Mouse (Mus musculus): Measurements from ENCODE around the gene Shbg. TPM values are rescaled to one million over a fixed set of nuclear protein-coding genes. Genes with fewer than 3 reads are reported as not detected.

Gene Shbg
- not detected in 2 replicates for polyA plus RNA-seq (2015; fragmentation: Nextera tagmentation; extraction: Ambion mirVana)

DNA sequence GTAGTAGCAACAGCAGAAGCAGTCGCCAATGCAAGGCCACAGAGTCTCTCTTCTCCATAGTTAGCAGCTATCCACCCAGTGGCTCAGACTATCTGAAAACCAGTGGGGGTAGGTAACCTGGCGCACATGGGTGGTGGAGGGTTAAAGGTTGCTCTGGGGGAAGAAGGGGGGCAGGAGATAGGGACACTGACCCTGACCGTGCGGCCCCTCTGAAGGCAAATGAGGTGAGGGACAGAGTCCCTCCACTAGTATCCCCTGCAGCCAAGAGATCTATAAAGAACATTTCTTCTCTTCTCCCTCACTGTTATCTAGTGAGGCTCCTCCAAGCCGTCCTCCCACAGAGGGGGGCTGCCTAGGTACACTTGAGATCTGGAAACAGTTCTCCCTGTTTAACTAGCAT, at the start of gene Shbg:
TSS of gene Shbg (minus strand) at position 101 of the 400 bp plus-strand sequence.

DNA sequence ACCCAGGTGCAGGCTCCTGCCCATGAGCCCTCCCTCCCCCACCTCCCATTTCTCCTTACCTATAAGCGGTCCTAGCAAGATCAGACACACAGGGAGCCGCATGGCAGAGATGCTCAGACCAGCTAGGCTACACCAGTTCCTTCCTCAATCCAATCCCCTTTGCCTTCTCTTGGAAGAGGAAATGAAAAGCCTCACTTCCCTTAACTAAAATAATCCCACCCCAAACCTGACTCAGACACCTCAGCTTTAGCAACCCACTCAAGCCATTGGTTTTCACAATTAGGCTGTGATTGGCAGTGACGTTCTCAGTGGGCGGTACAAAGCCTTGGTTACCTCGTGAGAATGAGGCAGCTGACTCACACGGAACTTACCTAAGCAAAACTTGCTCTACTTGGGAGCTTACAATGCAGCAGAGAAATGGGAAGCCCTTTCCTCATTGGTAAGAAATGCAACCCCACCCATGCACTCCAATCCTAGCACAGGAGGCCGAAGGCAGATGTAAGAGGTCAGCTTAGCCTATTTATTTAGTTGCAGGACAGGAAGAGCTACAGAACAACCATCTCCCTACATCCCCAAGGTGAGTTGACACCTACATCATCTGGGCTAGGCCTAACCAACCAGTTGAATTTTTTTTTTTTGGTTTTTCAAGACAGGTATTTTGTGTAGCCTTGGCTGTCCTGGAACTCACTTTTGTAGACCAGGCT, 48.4 kb upstream of the Shbg start, which contains the start of gene Cd68:
TSS of gene Cd68 (minus strand) at position 193 of the 704 bp plus-strand sequence.

DNA sequence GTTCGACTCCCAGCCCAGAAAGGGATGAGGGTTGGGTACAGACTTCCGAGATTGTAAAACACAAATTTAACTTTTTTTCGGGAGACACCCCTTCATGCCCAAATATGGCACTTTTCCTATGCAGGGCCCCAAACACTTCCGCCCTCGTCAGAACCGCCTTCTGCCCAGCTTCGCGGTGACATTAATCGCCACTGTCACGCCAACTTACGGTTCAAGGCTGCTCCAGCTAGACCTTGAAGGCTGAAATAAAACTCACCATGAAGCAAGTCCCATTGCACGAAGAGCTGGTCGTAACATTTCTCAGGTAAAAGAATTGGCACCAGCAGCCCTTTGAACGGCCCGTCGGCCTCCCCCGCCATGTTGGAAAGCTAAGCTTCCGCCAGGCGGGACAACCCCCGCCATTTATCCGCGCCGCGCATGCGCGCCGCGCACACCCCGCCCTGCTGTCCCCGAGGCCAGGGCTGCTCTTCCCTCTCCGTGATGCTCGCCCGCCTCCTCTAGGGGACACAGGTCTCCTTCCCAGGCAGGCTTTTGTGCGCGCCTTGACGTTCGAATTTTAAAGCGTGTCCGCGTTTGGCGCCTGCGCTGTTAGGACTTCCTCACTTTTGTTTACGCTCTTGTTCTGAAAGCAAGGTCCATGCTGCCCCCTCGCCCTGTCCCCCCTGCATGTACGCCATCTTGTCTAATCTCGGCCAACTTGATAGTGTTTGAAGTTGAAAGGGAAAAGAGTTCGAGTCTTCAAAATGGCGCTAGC, 44.7 kb upstream of the Shbg start, which contains the start of gene Mpdu1:
TSS of gene Mpdu1 (minus strand) at position 430 of the 754 bp plus-strand sequence.

DNA sequence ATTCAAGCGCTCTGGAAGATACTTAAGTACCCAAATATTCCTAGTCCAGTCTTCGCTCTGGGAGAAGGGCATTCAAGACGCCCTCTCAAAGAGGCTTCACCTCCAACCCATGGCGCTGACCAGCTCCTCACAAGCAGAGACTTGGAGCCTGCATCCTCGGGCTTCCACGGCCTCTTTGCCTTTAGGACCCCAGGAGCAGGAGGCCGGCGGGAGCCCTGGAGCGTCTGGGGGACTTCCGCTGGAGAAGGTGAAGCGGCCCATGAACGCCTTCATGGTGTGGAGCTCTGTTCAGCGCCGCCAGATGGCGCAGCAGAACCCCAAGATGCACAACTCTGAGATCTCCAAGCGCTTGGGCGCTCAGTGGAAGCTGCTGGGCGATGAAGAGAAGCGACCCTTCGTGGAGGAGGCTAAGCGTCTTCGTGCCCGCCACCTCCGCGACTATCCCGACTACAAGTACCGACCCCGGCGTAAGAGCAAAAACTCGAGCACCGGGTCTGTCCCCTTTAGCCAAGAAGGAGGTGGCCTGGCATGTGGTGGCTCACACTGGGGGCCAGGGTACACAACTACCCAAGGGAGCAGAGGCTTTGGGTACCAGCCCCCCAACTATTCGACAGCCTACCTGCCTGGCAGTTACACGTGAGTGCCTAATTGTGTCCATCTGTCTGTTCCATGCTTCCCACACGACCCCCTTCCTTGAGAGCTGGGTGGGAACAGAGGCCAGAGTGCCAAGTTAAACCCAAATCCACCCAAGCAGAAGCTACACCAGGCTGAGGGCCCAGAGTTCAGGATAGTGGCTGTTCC, 37.8 kb upstream of the Shbg start, which contains the start of gene Sox15:
TSS of gene Sox15 (plus strand) at position 51 of the 801 bp plus-strand sequence.

DNA sequence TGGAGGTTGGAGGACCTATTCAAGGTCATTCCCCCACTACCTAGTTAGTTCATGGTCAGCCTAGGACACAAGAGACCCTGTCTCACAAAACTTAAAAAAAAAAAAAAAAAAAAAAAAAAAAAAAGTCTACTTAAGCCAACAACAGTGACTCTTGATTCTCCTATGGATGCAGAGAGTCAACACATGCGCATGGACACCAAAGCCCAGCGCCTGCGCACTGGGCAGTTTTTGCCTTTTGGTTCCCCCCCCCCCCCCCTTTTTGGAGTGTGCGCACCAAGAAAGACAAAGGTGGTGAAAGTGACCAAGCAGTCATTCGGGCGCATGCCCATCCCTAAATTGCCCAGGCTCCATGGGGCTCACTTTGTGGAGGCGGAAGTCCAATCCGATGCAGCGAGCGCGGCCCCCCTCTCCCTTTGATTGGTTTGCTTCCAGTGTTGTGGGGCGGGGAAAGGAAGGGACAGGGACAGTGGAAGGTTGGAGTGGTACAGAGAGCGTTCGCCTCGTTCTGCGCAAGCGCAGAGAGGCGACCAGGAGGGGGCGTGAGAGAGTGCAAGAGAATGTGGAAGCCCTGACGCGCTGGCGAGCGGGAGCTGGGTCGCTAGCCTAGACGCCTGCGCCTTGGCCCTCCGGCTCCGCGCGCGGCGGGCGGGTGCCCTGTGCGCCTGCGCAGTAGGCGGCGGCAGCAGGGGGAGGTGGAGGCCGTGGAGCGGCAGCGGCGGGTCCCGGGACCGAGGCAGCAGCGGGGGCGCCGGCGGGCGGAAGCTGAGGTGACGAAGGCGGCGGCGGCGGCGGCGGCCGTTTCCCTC, 14.8 kb upstream of the Shbg start, which contains the start of gene Fxr2:
TSS of gene Fxr2 (plus strand) at position 707 of the 806 bp plus-strand sequence.

DNA sequence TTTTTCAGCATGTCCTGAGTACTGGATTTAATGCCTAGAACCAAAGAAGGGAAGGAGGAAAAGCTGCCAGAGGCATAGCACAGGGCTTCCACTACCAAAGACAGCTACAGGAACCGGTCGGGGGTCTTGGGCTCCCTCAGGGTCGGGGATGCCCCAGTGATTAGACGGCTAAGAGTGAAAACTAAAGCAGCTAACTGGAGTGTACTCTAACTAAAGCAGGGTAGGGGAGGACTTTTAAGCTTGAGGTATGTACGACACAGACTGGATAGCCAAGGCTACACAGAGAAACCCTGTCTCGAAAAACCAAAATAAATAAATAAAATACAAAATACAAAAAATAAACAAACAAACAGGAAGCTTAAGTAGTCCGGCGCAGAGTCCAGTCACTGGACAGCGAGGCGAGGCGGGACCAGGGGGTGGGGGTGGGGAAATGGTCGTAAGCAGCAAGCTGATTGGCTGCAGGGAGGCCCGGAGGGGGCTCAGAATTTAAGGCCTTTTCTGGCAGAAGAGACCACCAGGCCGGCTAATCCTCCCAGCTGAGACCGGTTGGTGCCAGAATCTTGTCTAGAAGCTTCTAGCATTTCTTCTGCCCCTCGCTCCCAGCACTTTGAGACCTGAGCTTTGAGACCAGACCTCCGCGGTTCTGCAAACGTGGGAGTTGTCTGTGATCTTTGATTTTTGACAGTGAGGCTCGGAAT, 4.0 kb upstream of the Shbg start, which contains the start of gene Sat2:
TSS of gene Sat2 (plus strand) at position 454 of the 698 bp plus-strand sequence.

DNA sequence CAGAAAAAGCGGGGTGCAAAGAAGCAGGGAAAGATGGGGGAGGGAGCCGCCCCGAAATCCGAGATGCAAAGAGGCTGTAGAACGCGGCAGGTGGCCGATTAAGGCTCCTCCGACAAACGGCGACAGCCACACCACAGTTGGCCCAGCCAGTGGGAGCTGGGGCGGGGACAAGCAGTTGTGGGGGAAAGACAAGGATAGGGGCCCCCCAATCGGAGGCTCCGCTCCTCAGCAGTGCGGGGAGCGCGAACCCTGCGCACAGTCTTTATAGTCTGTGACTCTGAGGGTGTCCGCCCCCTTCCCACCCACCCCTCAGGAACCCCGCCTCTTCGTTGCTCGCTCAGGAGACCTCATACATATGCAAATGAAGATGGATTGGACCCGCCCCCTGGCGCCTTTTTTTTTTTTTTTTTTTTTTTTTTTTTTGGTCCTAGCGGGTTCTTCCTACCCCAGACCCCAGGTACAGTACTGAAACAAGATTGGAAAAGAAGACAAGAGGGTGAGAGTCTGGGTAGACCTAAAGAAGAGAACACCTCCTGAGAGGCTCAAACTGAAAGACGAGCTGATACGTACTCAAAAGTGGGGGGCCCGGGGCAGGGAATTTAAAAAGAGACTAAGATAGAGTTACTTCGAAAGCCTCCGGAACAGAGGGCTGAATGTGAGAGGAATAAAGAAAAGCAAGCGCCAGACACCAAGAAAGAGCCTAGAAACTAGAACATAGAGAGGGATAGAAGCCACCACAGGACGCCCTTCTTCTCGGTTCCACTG, 11.8 kb downstream of the Shbg start, which contains the start of gene Atp1b2:
TSS of gene Atp1b2 (minus strand) at position 217 of the 765 bp plus-strand sequence.

DNA sequence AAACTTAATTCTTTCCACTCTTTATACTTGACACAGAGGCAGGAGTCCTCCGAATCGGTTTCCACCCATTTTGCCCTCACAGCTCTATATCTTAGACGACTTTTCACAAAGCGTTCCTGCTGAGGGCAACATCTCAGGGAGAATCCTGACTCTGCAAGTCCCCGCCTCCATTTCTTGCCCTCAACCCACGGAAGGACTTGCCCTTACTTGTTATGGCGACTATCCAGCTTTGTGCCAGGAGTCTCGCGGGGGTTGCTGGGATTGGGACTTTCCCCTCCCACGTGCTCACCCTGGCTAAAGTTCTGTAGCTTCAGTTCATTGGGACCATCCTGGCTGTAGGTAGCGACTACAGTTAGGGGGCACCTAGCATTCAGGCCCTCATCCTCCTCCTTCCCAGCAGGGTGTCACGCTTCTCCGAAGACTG, 37.6 kb downstream of the Shbg start, which contains the start of the genes Wrap53 and Trp53:
TSS of gene Wrap53 (minus strand) at position 165 of the 424 bp plus-strand sequence.
TSS of gene Trp53 (plus strand) at position 269 of the 424 bp plus-strand sequence.

MicroRNAs within 50 kb of the gene (microRNA counts, 519-probe panel; counts per million panel counts)
- 88.3 counts per million for microRNA mmu-miR-1934
- microRNA mmu-miR-467f = 5,369 counts per million, percentile 39 among the panel's probes with 10 or more counts

Other genes starting within 250 kb of the Shbg start
- 9.3 and 10.9 TPM in 2 replicates for gene Chd3, start 248.5 kb downstream of the Shbg start, polyA plus RNA-seq (2015; fragmentation: Nextera tagmentation; extraction: Ambion mirVana)
- gene Naa38, start 222.4 kb downstream of the Shbg start, polyA plus RNA-seq (2015; fragmentation: Nextera tagmentation; extraction: Ambion mirVana) = 115 and 122 TPM in 2 replicates
- gene Cyb5d1, start 222.3 kb downstream of the Shbg start, polyA plus RNA-seq (2015; fragmentation: Nextera tagmentation; extraction: Ambion mirVana) = 8.1 and 10.1 TPM in 2 replicates
- gene Tmem88, start 219.7 kb downstream of the Shbg start, polyA plus RNA-seq (2015; fragmentation: Nextera tagmentation; extraction: Ambion mirVana) = 25.2 and 29.9 TPM in 2 replicates
- 12.5 and 16.9 TPM in 2 replicates for gene Kdm6b, start 204.2 kb downstream of the Shbg start, polyA plus RNA-seq (2015; fragmentation: Nextera tagmentation; extraction: Ambion mirVana)
- 0.06 and 0.21 TPM in 2 replicates for gene Dnah2, start 68.8 kb downstream of the Shbg start, polyA plus RNA-seq (2015; fragmentation: Nextera tagmentation; extraction: Ambion mirVana)
- gene Efnb3, start 57.7 kb downstream of the Shbg start, polyA plus RNA-seq (2015; fragmentation: Nextera tagmentation; extraction: Ambion mirVana) = 1.1 and 1.8 TPM in 2 replicates
- gene Wrap53, start 37.6 kb downstream of the Shbg start, polyA plus RNA-seq (2015; fragmentation: Nextera tagmentation; extraction: Ambion mirVana) = 19.3 and 21.3 TPM in 2 replicates
- 80.6 and 88.9 TPM in 2 replicates for gene Trp53, start 37.5 kb downstream of the Shbg start, polyA plus RNA-seq (2015; fragmentation: Nextera tagmentation; extraction: Ambion mirVana)
- 20.4 and 20.8 TPM in 2 replicates for gene Atp1b2, start 12.0 kb downstream of the Shbg start, polyA plus RNA-seq (2015; fragmentation: Nextera tagmentation; extraction: Ambion mirVana)
- gene Sat2, start 4.1 kb upstream of the Shbg start, polyA plus RNA-seq (2015; fragmentation: Nextera tagmentation; extraction: Ambion mirVana) = 7.3 and 7.9 TPM in 2 replicates
- 11.5 and 12.6 TPM in 2 replicates for gene Fxr2, start 15.1 kb upstream of the Shbg start, polyA plus RNA-seq (2015; fragmentation: Nextera tagmentation; extraction: Ambion mirVana)
- gene Sox15, start 37.4 kb upstream of the Shbg start, polyA plus RNA-seq (2015; fragmentation: Nextera tagmentation; extraction: Ambion mirVana) = 0.19 and 0.25 TPM in 2 replicates
- 44.5 and 46.1 TPM in 2 replicates for gene Mpdu1, start 44.7 kb upstream of the Shbg start, polyA plus RNA-seq (2015; fragmentation: Nextera tagmentation; extraction: Ambion mirVana)
- 25.2 and 39.1 TPM in 2 replicates for gene Cd68, start 48.2 kb upstream of the Shbg start, polyA plus RNA-seq (2015; fragmentation: Nextera tagmentation; extraction: Ambion mirVana)
- 272 and 275 TPM in 2 replicates for gene Eif4a1, start 54.5 kb upstream of the Shbg start, polyA plus RNA-seq (2015; fragmentation: Nextera tagmentation; extraction: Ambion mirVana)
- 37.0 and 38.4 TPM in 2 replicates for gene Senp3, start 64.2 kb upstream of the Shbg start, polyA plus RNA-seq (2015; fragmentation: Nextera tagmentation; extraction: Ambion mirVana)
- gene Tnfsf13, start 67.9 kb upstream of the Shbg start, polyA plus RNA-seq (2015; fragmentation: Nextera tagmentation; extraction: Ambion mirVana) = 0.64 and 0.78 TPM in 2 replicates
- gene Tnfsf12, start 77.9 kb upstream of the Shbg start, polyA plus RNA-seq (2015; fragmentation: Nextera tagmentation; extraction: Ambion mirVana) = 4.4 and 5.2 TPM in 2 replicates
- 2.1 and 2.8 TPM in 2 replicates for gene Tnfsfm13, start 78.2 kb upstream of the Shbg start, polyA plus RNA-seq (2015; fragmentation: Nextera tagmentation; extraction: Ambion mirVana)
- 15.2 and 15.8 TPM in 2 replicates for gene Polr2a, start 140.7 kb upstream of the Shbg start, polyA plus RNA-seq (2015; fragmentation: Nextera tagmentation; extraction: Ambion mirVana)
- gene Slc35g3, start 144.1 kb upstream of the Shbg start, polyA plus RNA-seq (2015; fragmentation: Nextera tagmentation; extraction: Ambion mirVana) = 0.07 and 0.08 TPM in 2 replicates
- 1.3 and 1.9 TPM in 2 replicates for gene Zbtb4, start 148.0 kb upstream of the Shbg start, polyA plus RNA-seq (2015; fragmentation: Nextera tagmentation; extraction: Ambion mirVana)
- 0.99 and 1.5 TPM in 2 replicates for gene Chrnb1, start 178.0 kb upstream of the Shbg start, polyA plus RNA-seq (2015; fragmentation: Nextera tagmentation; extraction: Ambion mirVana)
- gene Fgf11, start 184.0 kb upstream of the Shbg start, polyA plus RNA-seq (2015; fragmentation: Nextera tagmentation; extraction: Ambion mirVana) = 0.33 and 0.36 TPM in 2 replicates
- gene Tmem102, start 187.7 kb upstream of the Shbg start, polyA plus RNA-seq (2015; fragmentation: Nextera tagmentation; extraction: Ambion mirVana) = 0.30 and 0.68 TPM in 2 replicates
- not detected in 2 replicates for gene Gm39566, start 197.4 kb upstream of the Shbg start, polyA plus RNA-seq (2015; fragmentation: Nextera tagmentation; extraction: Ambion mirVana)
- not detected in 2 replicates for gene Spem2, start 200.6 kb upstream of the Shbg start, polyA plus RNA-seq (2015; fragmentation: Nextera tagmentation; extraction: Ambion mirVana)
- gene Spem1, start 204.3 kb upstream of the Shbg start, polyA plus RNA-seq (2015; fragmentation: Nextera tagmentation; extraction: Ambion mirVana) = 0.12 TPM in 1 of 2 replicates, not detected in the other
- gene Nlgn2, start 219.9 kb upstream of the Shbg start, polyA plus RNA-seq (2015; fragmentation: Nextera tagmentation; extraction: Ambion mirVana) = 2.6 and 3.1 TPM in 2 replicates
- 337 and 343 TPM in 2 replicates for gene Tmem256, start 220.6 kb upstream of the Shbg start, polyA plus RNA-seq (2015; fragmentation: Nextera tagmentation; extraction: Ambion mirVana)
- 45.7 and 56.8 TPM in 2 replicates for gene Plscr3, start 228.5 kb upstream of the Shbg start, polyA plus RNA-seq (2015; fragmentation: Nextera tagmentation; extraction: Ambion mirVana)
- gene Tnk1, start 240.8 kb upstream of the Shbg start, polyA plus RNA-seq (2015; fragmentation: Nextera tagmentation; extraction: Ambion mirVana) = 0.56 and 0.91 TPM in 2 replicates